Mouse (Mus musculus) limb, embryonic 14.5 days (tissue): ENCODE results near the gene Barhl1. TPM values are rescaled to one million over a fixed set of nuclear protein-coding genes. Genes with fewer than 3 reads are reported as not detected.

Source experiments
- ATAC-seq: fragments of 200-750 bp; cut with Nextera tagmentation; 2 replicates; pipeline ENCODE4 v1.8.0; 2017; ENCODE audit warnings: low read depth, moderate number of reproducible peaks, moderate TSS enrichment; ENCODE audit not compliant: low FRiP score
- DNase-seq: peaks from one replicate; pipeline ENCODE4 v3.0.0-alpha.2; 2015; ENCODE audit warnings: low spot score
- H3K27ac ChIP-seq: fragments of 300-500 bp; sonication (generic); replicated peaks from 2 replicates; pipeline ENCODE4 v1.5.1; 2014; ENCODE audit warnings: low read depth, mild to moderate bottlenecking, low read length, moderate library complexity, mixed read lengths
- H3K27me3 ChIP-seq: fragments of 300-500 bp; sonication (generic); 2 replicates; pipeline ENCODE4 v1.6.1; 2014; ENCODE audit warnings: low read length, mixed read lengths; ENCODE audit not compliant: control insufficient read depth, insufficient read depth
- H3K36me3 ChIP-seq: fragments of 300-500 bp; sonication (generic); 2 replicates; pipeline ENCODE4 v1.6.1; 2014; ENCODE audit warnings: mild to moderate bottlenecking, low read length, moderate library complexity, mixed read lengths; ENCODE audit not compliant: control insufficient read depth, insufficient read depth
- H3K4me1 ChIP-seq: fragments of 300-500 bp; sonication (generic); 2 replicates; pipeline ENCODE4 v1.6.1; 2014; ENCODE audit warnings: antibody characterized with exemption, low read length, mixed read lengths; ENCODE audit not compliant: control insufficient read depth, insufficient read depth
- H3K4me2 ChIP-seq: fragments of 300-500 bp; sonication (generic); replicated peaks from 2 replicates; pipeline ENCODE4 v1.6.1; 2014; ENCODE audit warnings: low read depth, mild to moderate bottlenecking, low read length, moderate library complexity; ENCODE audit not compliant: severe bottlenecking
- H3K4me3 ChIP-seq: fragments of 300-500 bp; sonication (generic); replicated peaks from 2 replicates; pipeline ENCODE4 v1.5.1; 2014; ENCODE audit warnings: low read length
- H3K9ac ChIP-seq: fragments of 300-500 bp; sonication (generic); 2 replicates; pipeline ENCODE4 v1.6.1; 2014; ENCODE audit warnings: mild to moderate bottlenecking, low read depth, low read length, moderate library complexity; ENCODE audit not compliant: severe bottlenecking
- H3K9me3 ChIP-seq: fragments of 300-500 bp; sonication (generic); 2 replicates; pipeline ENCODE4 v1.6.1; 2016; ENCODE audit warnings: low read length; ENCODE audit not compliant: control insufficient read depth
- POLR2A ChIP-seq: fragments of 200-500 bp; IDR thresholded peaks from 2 replicates; pipeline ENCODE4 v1.8.0; 2012; ENCODE audit warnings: inconsistent platforms, mild to moderate bottlenecking, moderate library complexity, borderline replicate concordance; ENCODE audit not compliant: insufficient read depth, insufficient read length; ENCODE audit errors: extremely low read depth
- WGBS: fragments of 180-500 bp; shearing (Covaris S2); extraction: QIAGEN DNeasy Blood & Tissue Kit; methylation state at CpG from one replicate; pipeline ENCODE4 v1.1.7; 2014; 5-methylcytosine and 5-hydroxymethylcytosine counted together
- polyA plus RNA-seq, 2 experiments: library from polyadenylated mRNA; depleted of rRNA in 1 of 2; stranded (reverse) in 1 of 2; unstranded in 1 of 2; fragments of >200 nt; fragmentation: Nextera tagmentation in 1 of 2; extraction: Ambion mirVana in 1 of 2; gene quantifications; 2 replicates each; pipeline versions ENCODE4 v1.2.1 to v1.2.3; 2012 to 2014

Gene Barhl1
- polyA plus RNA-seq, 2 experiments = 0.13 TPM; not detected in 1

DNA sequence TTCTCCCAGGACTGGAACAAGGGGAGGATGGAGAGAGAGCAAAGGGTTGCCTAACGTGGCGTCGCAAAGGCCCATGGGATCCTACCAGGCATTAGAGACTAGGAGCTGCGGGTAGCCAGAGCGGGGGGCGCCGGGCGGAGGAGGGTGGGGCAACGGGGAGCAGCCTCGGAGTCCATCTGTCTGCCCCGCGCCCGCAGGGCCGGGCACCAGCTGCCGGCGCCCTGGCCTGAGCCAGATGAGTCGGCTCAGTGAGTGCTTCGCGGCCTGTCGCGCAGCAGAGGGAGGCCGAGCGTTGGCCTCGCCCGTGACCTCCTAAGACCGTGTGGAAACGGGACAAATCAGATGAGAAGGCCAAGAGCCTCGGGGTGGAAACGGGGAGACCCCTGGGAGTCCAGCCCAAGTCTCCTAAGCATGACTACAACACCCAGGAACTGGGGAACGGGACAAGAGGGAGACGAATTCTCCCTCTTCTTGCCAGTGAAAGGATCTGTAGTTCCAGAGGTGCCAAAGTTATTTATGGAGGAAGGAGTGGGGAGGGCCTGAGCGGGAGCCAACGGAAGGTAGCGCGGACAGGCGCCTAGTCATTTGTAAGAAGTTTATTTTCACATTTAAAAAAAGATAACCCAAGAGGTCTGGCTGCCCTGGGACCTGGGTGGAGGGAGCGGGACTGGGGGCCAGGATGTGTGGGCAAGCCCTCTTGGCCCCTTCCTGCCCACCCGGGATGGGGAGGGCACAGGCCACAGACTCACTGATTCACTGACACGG is 7.9 kb downstream of the Barhl1 start:
- peaks cover 70% of the 10 kb centered on the region for H3K27me3 ChIP-seq
- H3K9ac ChIP-seq = no peak overlapping the region
- DNase-seq (no peak), ATAC-seq (no peak; the same call in 1 of the 2 replicates)
- 1% methylated on average over 34 of the region's 39 CpGs for WGBS
- H3K4me1 ChIP-seq = no peaks in the 10 kb centered on the region
- no peaks in the 10 kb centered on the region for H3K9me3 ChIP-seq
- no peak for TF ChIP-seq POLR2A
- peak overlapping the region; percentile 8 for H3K4me3 ChIP-seq
- peaks cover 16% of the 10 kb centered on the region for H3K36me3 ChIP-seq
- H3K27ac ChIP-seq = no peak overlapping the region
- H3K4me2 ChIP-seq = peak overlapping the region; percentile 15; the same call in 1 of the 2 replicates

DNA sequence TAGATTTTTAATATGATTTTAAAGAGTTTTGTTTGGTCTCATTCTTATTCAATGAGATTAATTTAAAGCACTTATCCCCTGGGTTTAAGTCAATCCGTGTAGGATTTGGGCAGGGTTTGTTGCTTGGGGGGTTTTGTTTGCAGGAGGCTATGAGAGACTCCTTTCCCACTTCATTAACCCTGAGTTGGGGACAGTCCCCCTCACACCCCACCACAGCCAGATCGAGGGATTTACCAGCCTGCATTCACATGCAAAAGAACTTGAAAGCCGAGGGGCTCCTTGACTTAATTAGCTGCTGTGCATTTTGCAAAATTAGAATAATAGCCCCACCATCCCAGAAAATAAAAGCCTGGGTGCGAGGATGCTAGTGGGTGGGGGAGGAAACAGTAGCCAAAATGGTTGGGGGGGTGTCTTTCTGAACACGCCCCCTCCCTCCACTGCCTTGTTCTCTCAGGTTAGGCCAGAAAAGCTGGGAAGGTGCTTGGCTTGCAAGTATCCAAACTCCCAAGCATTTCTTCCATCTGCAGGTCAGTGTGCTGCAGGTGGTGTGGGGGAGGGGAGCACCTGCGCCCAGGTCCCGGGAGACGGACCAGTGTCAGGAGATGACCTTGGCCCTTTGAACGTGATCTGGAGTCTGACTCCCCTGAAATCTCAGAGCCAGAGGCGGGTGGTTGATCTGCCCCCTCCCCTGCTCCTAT is 8.6 kb downstream of the Barhl1 start:
- no peak overlapping the region for H3K9ac ChIP-seq
- no peaks in the 10 kb centered on the region for H3K9me3 ChIP-seq
- no peaks in the 10 kb centered on the region for H3K4me1 ChIP-seq
- no peak for ATAC-seq
- H3K4me2 ChIP-seq = peak overlapping the region; percentile 15; the same call in 1 of the 2 replicates
- no peak for DNase-seq
- no peak overlapping the region for H3K27ac ChIP-seq
- H3K36me3 ChIP-seq = peaks cover 19% of the 10 kb centered on the region
- H3K27me3 ChIP-seq = peaks cover 63% of the 10 kb centered on the region
- 1% methylated on average over 10 of the region's 10 CpGs for WGBS
- no peak for TF ChIP-seq POLR2A
- peak overlapping the region; percentile 8 for H3K4me3 ChIP-seq

DNA sequence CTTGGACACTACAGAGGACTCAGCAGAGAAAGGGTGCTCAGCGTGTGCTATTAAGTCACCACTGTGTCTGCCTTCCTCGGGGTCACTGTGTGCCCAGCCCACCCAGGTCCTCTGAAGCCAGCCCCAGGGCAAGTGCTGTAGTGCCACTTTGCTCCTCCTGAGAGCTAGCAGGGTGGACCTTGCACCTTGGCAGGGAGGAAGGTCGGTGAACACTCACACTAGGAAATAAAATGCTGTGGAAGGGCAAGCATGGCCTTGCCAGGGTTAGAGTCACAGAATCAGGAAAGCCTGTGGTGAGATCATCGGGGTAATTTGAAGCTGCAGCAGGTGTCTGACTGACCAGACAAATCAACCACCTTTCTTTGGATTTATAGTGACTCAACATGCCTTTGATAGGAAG is 10.9 kb downstream of the Barhl1 start:
- no peaks in the 10 kb centered on the region for H3K9me3 ChIP-seq
- H3K9ac ChIP-seq = no peak overlapping the region
- 66% methylated on average over 4 of the region's 4 CpGs for WGBS
- TF ChIP-seq POLR2A = no peak
- H3K4me3 ChIP-seq = no peak overlapping the region
- peaks cover 40% of the 10 kb centered on the region for H3K27me3 ChIP-seq
- H3K4me1 ChIP-seq = no peaks in the 10 kb centered on the region
- no peak overlapping the region for H3K27ac ChIP-seq
- H3K36me3 ChIP-seq = peaks cover 29% of the 10 kb centered on the region
- DNase-seq = no peak
- no peak for ATAC-seq
- no peak overlapping the region for H3K4me2 ChIP-seq

DNA sequence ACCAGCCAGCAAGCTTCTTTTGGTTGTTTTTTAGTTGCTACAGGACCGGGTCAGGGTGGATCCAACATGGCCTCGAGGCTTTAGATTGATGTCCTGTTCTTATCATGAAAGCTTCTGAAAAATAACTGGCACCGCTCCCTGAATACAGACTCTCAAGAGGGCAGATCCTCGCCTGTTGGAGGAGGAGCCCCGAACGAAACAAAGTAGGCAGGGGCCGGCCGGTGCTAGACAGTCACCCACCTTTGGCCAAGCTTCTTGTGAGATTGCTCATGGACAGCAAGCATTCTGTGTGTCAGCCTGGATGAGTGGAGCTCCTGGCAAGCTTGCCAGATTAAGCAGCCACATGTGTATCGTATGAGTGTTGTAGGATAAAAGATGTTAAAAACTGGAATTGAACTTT is 11.7 kb downstream of the Barhl1 start:
- Histone ChIP-seq H3K4me1 (no peaks in the 10 kb centered on the region), H3K4me3 (no peak overlapping the region), H3K4me2 (no peak overlapping the region), H3K9me3 (no peaks in the 10 kb centered on the region), H3K36me3 (peaks cover 36% of the 10 kb centered on the region), H3K27ac (no peak overlapping the region), H3K27me3 (peaks cover 32% of the 10 kb centered on the region), H3K9ac (no peak overlapping the region)
- 90% methylated on average over 9 of the region's 9 CpGs for WGBS
- TF ChIP-seq POLR2A = no peak
- ATAC-seq = no peak
- DNase-seq = no peak

GRCm38 (mm10) chr2:28903871-28904270 is 12.6 kb downstream of the Barhl1 start:
- Histone ChIP-seq H3K9ac (no peak overlapping the region), H3K36me3 (peaks cover 42% of the 10 kb centered on the region), H3K4me3 (no peak overlapping the region), H3K27me3 (peaks cover 23% of the 10 kb centered on the region), H3K9me3 (no peaks in the 10 kb centered on the region), H3K4me1 (no peaks in the 10 kb centered on the region), H3K27ac (no peak overlapping the region), H3K4me2 (no peak overlapping the region)
- no peak for ATAC-seq
- no peak for DNase-seq
- no peak for TF ChIP-seq POLR2A
- WGBS = 88% methylated on average over 5 of the region's 5 CpGs
